Mouse (Mus musculus) heart, embryonic 14.5 days (tissue): ENCODE results near the gene Vwa5a. TPM values are rescaled to one million over a fixed set of nuclear protein-coding genes. Genes with fewer than 3 reads are reported as not detected.

Experiments used
- ATAC-seq: fragments of 200-750 bp; cut with Nextera tagmentation; 2 replicates; pipeline ENCODE4 v1.8.0; 2017; ENCODE audit warnings: low read depth, moderate TSS enrichment; ENCODE audit not compliant: insufficient number of reproducible peaks, insufficient read depth, low FRiP score
- H3K27ac ChIP-seq, 2 experiments: fragments of 200-500 bp in 1 of 2; fragments of 300-500 bp in 1 of 2; sonication (generic) in 1 of 2; replicated peaks in 1 of 2; 2 replicates each; pipeline ENCODE4 v1.5.1; 2012 to 2014; ENCODE audit warnings: low read depth in 2 of 2, low read length in 2 of 2, control low read depth in 1 of 2, mild to moderate bottlenecking in 1 of 2, mixed read lengths in 1 of 2; ENCODE audit not compliant: control insufficient read depth in 1 of 2, insufficient read depth in 1 of 2
- H3K27me3 ChIP-seq: fragments of 300-500 bp; sonication (generic); 2 replicates; pipeline ENCODE4 v1.6.1; 2014; ENCODE audit warnings: mild to moderate bottlenecking, low read length, control low read depth; ENCODE audit not compliant: control insufficient read depth, insufficient read depth
- H3K36me3 ChIP-seq: fragments of 300-500 bp; sonication (generic); 2 replicates; pipeline ENCODE4 v1.6.1; 2014; ENCODE audit warnings: mild to moderate bottlenecking, control low read depth, low read length, mixed read lengths; ENCODE audit not compliant: control insufficient read depth, insufficient read depth
- H3K4me1 ChIP-seq, 2 experiments: fragments of 200-500 bp in 1 of 2; fragments of 300-500 bp in 1 of 2; sonication (generic) in 1 of 2; 2 replicates each; pipeline ENCODE4 v1.6.1; 2012 to 2014; ENCODE audit warnings: low read length in 2 of 2, control low read depth in 1 of 2, mixed read lengths in 1 of 2; ENCODE audit not compliant: control insufficient read depth in 2 of 2, insufficient read depth in 2 of 2
- H3K4me2 ChIP-seq: fragments of 300-500 bp; sonication (generic); 2 replicates; pipeline ENCODE4 v1.6.1; 2014; ENCODE audit warnings: mild to moderate bottlenecking, low read length
- H3K4me3 ChIP-seq, 2 experiments: fragments of 200-500 bp in 1 of 2; fragments of 300-500 bp in 1 of 2; sonication (generic) in 1 of 2; 2 replicates each; pipeline ENCODE4 v1.5.1; 2012 to 2014; ENCODE audit warnings: low read length in 2 of 2, mild to moderate bottlenecking in 2 of 2, control low read depth in 1 of 2, low read depth in 1 of 2, moderate library complexity in 1 of 2; ENCODE audit not compliant: control insufficient read depth in 1 of 2, insufficient read depth in 1 of 2
- H3K9ac ChIP-seq: fragments of 300-500 bp; sonication (generic); 2 replicates; pipeline ENCODE4 v1.6.1; 2014; ENCODE audit warnings: mild to moderate bottlenecking, low read length
- H3K9me3 ChIP-seq: fragments of 300-500 bp; sonication (generic); 2 replicates; pipeline ENCODE4 v1.6.1; 2016; ENCODE audit warnings: low read length, control low read depth; ENCODE audit not compliant: control insufficient read depth
- WGBS: fragments of 180-500 bp; shearing (Covaris S2); extraction: QIAGEN DNeasy Blood & Tissue Kit; methylation state at CpG from one replicate; pipeline ENCODE4 v1.1.7; 2014; 5-methylcytosine and 5-hydroxymethylcytosine counted together
- polyA plus RNA-seq: library from polyadenylated mRNA; unstranded; fragments of >200 nt; fragmentation: Nextera tagmentation; extraction: Ambion mirVana; gene quantifications from 2 replicates; pipeline ENCODE4 v1.2.1, GENCODE M21; 2014

The Vwa5a gene
- 23.2 and 25.5 TPM in 2 replicates for polyA plus RNA-seq

GRCm38 (mm10) chr9:38718102-38718501, at the start of gene Vwa5a:
Gene Vwa5a, plus strand, starts transcription at chr9:38718268.
- Histone ChIP-seq H3K27me3 (no peaks in the 10 kb centered on the region), H3K4me1 (peaks cover 0 to 10% of the 10 kb centered on the region in 2 experiments; a peak in 2 of 4 replicates), H3K4me3 (peak within 1 kb of the TSS; percentile 52 to 77), H3K36me3 (peaks cover 8% of the 10 kb centered on the region), H3K27ac (peak within 1 kb of the TSS; percentile 68 to 85; a peak in 3 of 4 replicates), H3K9me3 (no peaks in the 10 kb centered on the region), H3K9ac (peak within 1 kb of the TSS; percentile 83), H3K4me2 (peak within 1 kb of the TSS; percentile 89)
- WGBS = 4% methylated on average over 4 of the region's 4 CpGs
- ATAC-seq = no peak

- 74% methylated on average over 2 of the region's 2 CpGs for WGBS
- H3K4me3 ChIP-seq = no peak overlapping the region
- no peak overlapping the region for H3K4me2 ChIP-seq
- H3K9ac ChIP-seq = no peak overlapping the region
- H3K36me3 ChIP-seq = no peaks in the 10 kb centered on the region
- H3K27ac ChIP-seq = no peak overlapping the region
- no peaks in the 10 kb centered on the region for H3K4me1 ChIP-seq
- no peaks in the 10 kb centered on the region for H3K27me3 ChIP-seq
- no peaks in the 10 kb centered on the region for H3K9me3 ChIP-seq
- ATAC-seq = no peak
Measured at GRCm38 (mm10) chr9:38672887-38673286, 45.2 kb upstream of the Vwa5a start.

GRCm38 (mm10) chr9:38674501-38674900, 43.6 kb upstream of the Vwa5a start, which contains the start of gene Olfr918:
Gene Olfr918, minus strand, starts transcription at chr9:38674601.
- no peak for ATAC-seq
- Histone ChIP-seq H3K36me3 (no peaks in the 10 kb centered on the region), H3K4me3 (no peak within 1 kb of the TSS), H3K9me3 (no peaks in the 10 kb centered on the region), H3K27ac (no peak within 1 kb of the TSS), H3K4me2 (no peak within 1 kb of the TSS), H3K4me1 (no peaks in the 10 kb centered on the region), H3K27me3 (no peaks in the 10 kb centered on the region), H3K9ac (no peak within 1 kb of the TSS)
- WGBS = 76% methylated on average over 2 of the region's 2 CpGs

- Histone ChIP-seq H3K36me3 (peaks cover 16% of the 10 kb centered on the region), H3K4me3 (peak overlapping the region; percentile 52 to 77), H3K9ac (peak overlapping the region; percentile 83), H3K4me1 (peaks cover 0 to 10% of the 10 kb centered on the region in 2 experiments; a peak in 2 of 4 replicates), H3K27ac (peak overlapping the region; percentile 68 to 85; a peak in 3 of 4 replicates), H3K4me2 (peak overlapping the region; percentile 89), H3K9me3 (no peaks in the 10 kb centered on the region), H3K27me3 (no peaks in the 10 kb centered on the region)
- 0 out of 2 replicates have a peak, but pooled peaks have one; percentile 39 for ATAC-seq
- WGBS = 0% methylated on average over 3 of the region's 3 CpGs
Measured at GRCm38 (mm10) chr9:38718927-38719441, 916 bp downstream of the Vwa5a start.

DNA sequence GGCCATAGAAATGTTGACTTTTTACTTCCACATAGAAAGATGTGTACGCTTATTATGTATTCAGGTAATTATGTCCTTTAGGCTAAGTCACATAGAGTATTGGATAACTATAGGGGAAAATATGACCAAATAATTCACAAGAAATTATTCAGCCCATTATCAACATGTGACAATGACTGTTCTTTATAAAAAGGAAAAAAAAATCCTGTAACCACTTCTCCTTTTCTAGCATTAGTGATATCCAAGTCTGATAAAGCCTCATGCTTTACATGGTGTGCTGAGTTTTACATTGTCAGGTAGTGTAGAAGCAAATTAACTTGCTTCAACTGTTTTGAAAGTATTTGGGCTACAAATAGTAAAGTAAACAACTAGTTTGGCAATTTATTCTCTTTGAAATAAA, 6.0 kb downstream of the Vwa5a start:
- H3K9ac ChIP-seq = no peak overlapping the region
- no peak overlapping the region for H3K4me3 ChIP-seq
- H3K4me2 ChIP-seq = no peak overlapping the region
- H3K9me3 ChIP-seq = no peaks in the 10 kb centered on the region
- peaks cover 55% of the 10 kb centered on the region for H3K36me3 ChIP-seq
- peaks cover 0 to 7% of the 10 kb centered on the region in 2 experiments; a peak in 2 of 4 replicates for H3K4me1 ChIP-seq
- H3K27me3 ChIP-seq = no peaks in the 10 kb centered on the region
- WGBS = 90% methylated on average over 1 of the region's 1 CpGs
- H3K27ac ChIP-seq = no peak overlapping the region
- no peak for ATAC-seq

DNA sequence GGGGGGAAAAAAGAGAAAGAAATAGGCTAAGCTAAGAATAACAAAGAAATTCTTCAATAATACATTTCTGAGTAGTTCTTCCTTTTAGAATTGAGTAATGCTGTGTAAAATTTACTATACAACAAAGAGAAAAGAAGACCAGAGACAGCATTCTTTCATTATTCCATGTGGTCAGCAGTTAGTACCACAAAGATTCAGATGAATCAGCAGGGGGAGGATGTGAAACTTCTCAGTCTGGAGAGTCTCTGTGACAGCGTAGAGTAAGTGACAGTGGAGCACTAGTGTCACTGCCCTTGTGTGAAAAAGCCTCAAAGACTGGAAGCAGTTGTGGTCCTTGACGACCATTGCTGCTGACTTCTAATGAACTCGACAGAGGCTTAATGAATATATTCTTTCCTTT, 10.2 kb downstream of the Vwa5a start:
- no peak for ATAC-seq

DNA sequence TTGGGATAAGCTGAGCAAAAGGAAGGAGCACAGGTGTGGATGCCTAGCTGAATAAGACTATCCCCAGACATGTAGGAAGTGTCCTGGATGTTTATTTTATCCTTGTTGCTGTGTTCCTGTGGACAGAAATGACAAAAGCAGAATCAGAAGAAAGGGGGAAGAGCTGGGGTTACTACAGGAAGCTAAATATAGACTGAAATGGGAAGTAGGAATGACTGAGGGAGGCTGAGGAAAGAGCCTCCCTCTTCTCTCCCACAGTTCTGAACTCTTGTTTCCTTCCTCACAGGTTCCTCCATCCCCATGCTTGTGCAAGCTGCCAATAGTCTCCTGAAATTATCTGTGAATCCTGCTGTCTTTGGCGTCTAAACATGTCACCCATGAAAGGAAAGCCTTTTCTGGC, 23.3 kb downstream of the Vwa5a start:
- H3K4me1 ChIP-seq = no peaks in the 10 kb centered on the region
- peaks cover 36% of the 10 kb centered on the region for H3K36me3 ChIP-seq
- H3K4me2 ChIP-seq = no peak overlapping the region
- H3K9ac ChIP-seq = no peak overlapping the region
- no peaks in the 10 kb centered on the region for H3K9me3 ChIP-seq
- H3K27me3 ChIP-seq = no peaks in the 10 kb centered on the region
- no peak overlapping the region for H3K4me3 ChIP-seq
- H3K27ac ChIP-seq = no peak overlapping the region
- ATAC-seq = no peak
- 79% methylated on average over 1 of the region's 1 CpGs for WGBS

More for the DNA sequence above, 10.2 kb downstream of the Vwa5a start:
- Histone ChIP-seq H3K4me1 (no peaks in the 10 kb centered on the region), H3K36me3 (peaks cover 70% of the 10 kb centered on the region), H3K4me2 (no peak overlapping the region), H3K4me3 (no peak overlapping the region), H3K27me3 (no peaks in the 10 kb centered on the region), H3K9ac (no peak overlapping the region), H3K27ac (no peak overlapping the region), H3K9me3 (no peaks in the 10 kb centered on the region)
- 74% methylated on average over 3 of the region's 3 CpGs for WGBS
